Mouse (Mus musculus) brain, embryonic 14.5 days (tissue): Measurements from ENCODE around the gene Fam193b. TPM values are rescaled to one million over a fixed set of nuclear protein-coding genes. Genes with fewer than 3 reads are reported as not detected.
A peak's percentile ranks its signal among the peaks of the same experiment; 100 is the strongest.

Experiments
- DNase-seq: peaks from one replicate; pipeline ENCODE4 v3.0.0-alpha.2; 2011; ENCODE audit warnings: low read depth
- CTCF ChIP-seq: fragments of 200-500 bp; IDR thresholded peaks from 2 replicates; pipeline ENCODE4 v1.5.1; 2012; ENCODE audit warnings: inconsistent platforms, mild to moderate bottlenecking, moderate library complexity, borderline replicate concordance; ENCODE audit not compliant: insufficient read depth, insufficient read length; ENCODE audit errors: extremely low read depth
- POLR2A ChIP-seq: fragments of 200-500 bp; IDR thresholded peaks from 2 replicates; pipeline ENCODE4 v1.6.1; 2012; ENCODE audit warnings: mild to moderate bottlenecking, inconsistent platforms, borderline replicate concordance; ENCODE audit not compliant: poor library complexity, insufficient read depth, insufficient read length, severe bottlenecking; ENCODE audit errors: extremely low read depth
- polyA plus RNA-seq: library from polyadenylated mRNA; depleted of rRNA; stranded (reverse); fragments of >200 nt; gene quantifications from 2 replicates; pipeline ENCODE4 v1.2.3, GENCODE M21; 2012; rRNA removed

Fam193b gene
- polyA plus RNA-seq, 1 experiment, result 161 TPM

- DNase-seq, result no peak
- TF ChIP-seq CTCF (no peak), POLR2A (no peak)
Observed at GRCm38 (mm10) chr13:55496661-55497060, 74.3 kb downstream of the Fam193b start.

DNA sequence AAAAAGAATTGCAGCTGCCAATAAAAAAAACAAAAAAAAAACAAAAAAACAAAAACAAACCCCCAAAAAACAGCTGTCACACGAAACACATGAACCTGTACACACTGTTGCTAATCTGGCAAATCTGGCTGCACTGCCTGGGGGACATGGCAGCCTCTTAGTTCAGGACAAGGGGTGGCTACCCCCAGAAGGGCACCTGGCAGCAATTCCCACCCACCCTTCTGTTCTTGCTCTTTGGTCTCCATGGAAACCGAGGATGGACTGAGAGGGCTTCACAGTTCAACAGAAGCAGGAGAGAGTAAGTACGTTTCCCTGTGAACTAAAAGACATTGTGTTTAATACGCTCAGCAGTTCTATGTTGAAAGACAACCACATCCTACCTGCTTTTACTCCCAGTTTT, 75.2 kb downstream of the Fam193b start:
- peak; percentile 83 for DNase-seq
- TF ChIP-seq CTCF (no peak), POLR2A (no peak)

DNA sequence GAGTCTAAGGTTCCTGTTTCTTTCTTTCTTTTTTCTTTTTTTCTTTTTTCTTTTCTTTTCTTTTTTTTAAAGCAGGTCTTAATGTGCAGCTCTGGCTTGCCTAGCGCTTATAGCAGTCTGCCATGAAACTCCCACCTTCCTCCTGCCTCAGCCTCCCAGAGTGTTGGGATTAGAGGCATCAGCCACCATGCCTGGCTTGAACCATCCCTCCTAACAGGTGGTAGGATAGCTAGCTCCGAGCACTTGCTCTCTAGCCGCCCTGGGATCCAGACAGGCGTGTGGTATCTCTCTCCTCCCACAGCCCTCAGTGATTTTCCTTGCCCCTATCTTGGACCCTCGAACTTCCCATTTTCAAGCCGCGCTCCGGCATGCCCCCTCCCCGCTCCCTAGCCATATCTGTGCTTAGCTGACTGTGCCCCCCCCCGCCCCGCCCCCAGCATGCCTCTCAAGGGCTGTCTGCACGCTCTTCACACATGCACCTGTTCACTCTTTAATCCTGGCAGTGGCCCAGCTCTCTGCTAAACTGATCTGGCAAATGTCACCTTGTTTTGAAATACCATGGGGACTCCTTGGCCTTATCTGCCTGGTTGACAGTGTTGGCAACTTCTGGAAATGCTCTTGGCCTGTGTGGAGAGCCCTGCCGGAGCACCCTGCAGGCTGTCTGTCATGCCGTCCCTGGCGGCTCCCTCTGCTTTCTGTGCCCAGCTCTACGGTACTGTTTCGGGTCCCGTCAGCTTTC, 75.9 kb downstream of the Fam193b start:
- TF ChIP-seq CTCF, result no peak
- no peak for TF ChIP-seq POLR2A
- peak; percentile 81 for DNase-seq

DNA sequence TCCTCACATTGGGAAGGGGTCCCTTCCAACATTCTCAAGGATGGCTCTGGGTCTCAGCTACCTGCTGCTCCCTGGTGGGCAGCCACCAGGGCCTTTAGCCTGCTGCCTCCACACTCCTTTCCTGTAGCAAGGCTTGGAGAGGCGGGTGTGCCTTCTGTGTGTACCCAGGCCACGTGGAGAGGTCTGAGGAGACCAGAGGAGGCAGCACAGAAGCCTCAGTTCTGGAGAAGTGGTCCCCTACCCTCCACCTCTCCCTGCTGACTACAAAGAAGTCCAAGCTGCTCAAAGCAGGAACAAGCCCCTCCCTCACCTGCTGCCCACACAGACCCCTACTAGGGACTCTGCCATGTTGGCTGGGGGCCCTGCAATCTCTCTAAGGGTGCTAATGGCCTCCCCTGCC, 76.7 kb downstream of the Fam193b start:
- no peak for TF ChIP-seq POLR2A
- no peak for TF ChIP-seq CTCF
- peak; percentile 44 for DNase-seq

Other genes starting within 250 kb of the Fam193b start
- gene Rab24, start 249.2 kb downstream of the Fam193b start, polyA plus RNA-seq, result 113 and 173 TPM in 2 replicates
- gene Mxd3, start 241.3 kb downstream of the Fam193b start, polyA plus RNA-seq, result 22.3 and 48.5 TPM in 2 replicates
- gene Lman2, start 208.3 kb downstream of the Fam193b start, polyA plus RNA-seq, result 61.7 and 66.2 TPM in 2 replicates
- 0.51 and 0.69 TPM in 2 replicates for gene Rgs14, start 201.4 kb downstream of the Fam193b start, polyA plus RNA-seq
- 0.06 and 0.10 TPM in 2 replicates for gene Slc34a1, start 172.9 kb downstream of the Fam193b start, polyA plus RNA-seq
- gene Pfn3, start 155.9 kb downstream of the Fam193b start, polyA plus RNA-seq, result 0.51 and 0.66 TPM in 2 replicates
- gene F12, start 144.3 kb downstream of the Fam193b start, polyA plus RNA-seq, result 0.13 and 0.26 TPM in 2 replicates
- 79.6 and 92.1 TPM in 2 replicates for gene Grk6, start 126.0 kb downstream of the Fam193b start, polyA plus RNA-seq
- 75.5 and 77.4 TPM in 2 replicates for gene Prr7, start 106.9 kb downstream of the Fam193b start, polyA plus RNA-seq
- 809 and 867 TPM in 2 replicates for gene Dbn1, start 83.0 kb downstream of the Fam193b start, polyA plus RNA-seq
- gene Pdlim7, start 57.4 kb downstream of the Fam193b start, polyA plus RNA-seq, result 118 and 126 TPM in 2 replicates
- gene Dok3, start 41.8 kb downstream of the Fam193b start, polyA plus RNA-seq, result 15.9 and 20.0 TPM in 2 replicates
- 92.4 and 109 TPM in 2 replicates for gene Ddx41, start 34.5 kb downstream of the Fam193b start, polyA plus RNA-seq
- 98.7 and 99.3 TPM in 2 replicates for gene Tmed9, start 2.6 kb upstream of the Fam193b start, polyA plus RNA-seq
- 47.2 and 57.5 TPM in 2 replicates for gene B4galt7, start 28.8 kb upstream of the Fam193b start, polyA plus RNA-seq
- 74.6 and 80.9 TPM in 2 replicates for gene Caml, start 51.9 kb upstream of the Fam193b start, polyA plus RNA-seq
- 46.6 and 52.7 TPM in 2 replicates for gene Ddx46, start 63.9 kb upstream of the Fam193b start, polyA plus RNA-seq
- 93.4 and 93.8 TPM in 2 replicates for gene B230219D22Rik, start 122.0 kb upstream of the Fam193b start, polyA plus RNA-seq
- gene Txndc15, start 143.5 kb upstream of the Fam193b start, polyA plus RNA-seq, result 73.0 and 73.1 TPM in 2 replicates
- 12.6 and 17.5 TPM in 2 replicates for gene Pcbd2, start 156.2 kb upstream of the Fam193b start, polyA plus RNA-seq
- 0.05 and 0.06 TPM in 2 replicates for gene Catsper3, start 213.4 kb upstream of the Fam193b start, polyA plus RNA-seq